Mouse (Mus musculus): Measurements from ENCODE around the gene Frs3. TPM values are rescaled to one million over a fixed set of nuclear protein-coding genes. Genes with fewer than 3 reads are reported as not detected.

Frs3 gene
- polyA plus RNA-seq, 1 experiment from 2014 or later = 6.8 TPM

GRCm38 (mm10) chr17:47712889-47713571 lies 24.2 kb downstream of the Frs3 start:
- Histone ChIP-seq H3K4me3 (replicated peaks; ENCODE audit: low read depth, low read length) (no peak overlapping the region), H3K4me1 (replicated peaks; ENCODE audit: insufficient read depth, low read length) (no peaks in the 10 kb centered on the region), H3K36me3 (ENCODE audit: insufficient read depth, low read length) (no peaks in the 10 kb centered on the region), H3K27ac (no peak overlapping the region), H3K27me3 (ENCODE audit: insufficient read depth, low read length) (no peaks in the 10 kb centered on the region), H3K9me3 (replicated peaks; ENCODE audit: low read length) (no peaks in the 10 kb centered on the region), H3K4me2 (ENCODE audit: low read length) (no peak overlapping the region), H3K9ac (ENCODE audit: low read depth, low read length) (no peak overlapping the region)
- TF ChIP-seq CTCF (IDR thresholded peaks at IDR 0.05; ENCODE audit: low read depth) = no peak
- WGBS = 55% methylated on average over 22 of the region's 22 CpGs
- ATAC-seq (replicated peaks; ENCODE audit: low FRiP score, low read depth) = no peak
- DNase-seq (ENCODE audit: low spot score) = no peak

DNA sequence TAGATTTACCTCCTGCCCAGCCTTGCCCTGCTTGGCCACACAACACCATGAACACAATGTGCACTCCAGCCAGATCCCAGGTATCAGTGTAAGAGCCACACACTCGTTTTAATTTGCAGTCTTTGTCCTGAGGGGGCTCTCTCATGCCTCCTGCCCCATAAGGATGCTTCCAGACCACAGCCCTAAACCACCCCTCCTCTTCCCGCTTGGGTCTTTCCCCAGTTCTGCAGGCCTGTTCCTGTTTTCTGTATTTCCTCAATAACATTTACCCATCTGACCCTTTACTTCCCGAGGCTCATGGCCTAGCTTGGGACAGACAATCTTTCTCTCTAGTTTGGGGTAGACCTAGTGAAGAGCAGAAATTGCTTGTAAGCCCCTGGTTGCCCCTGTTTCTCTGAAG lies 26.2 kb downstream of the Frs3 start:
- Histone ChIP-seq H3K4me1 (replicated peaks; ENCODE audit: insufficient read depth, low read length) (no peaks in the 10 kb centered on the region), H3K9ac (ENCODE audit: low read depth, low read length) (no peak overlapping the region), H3K4me3 (replicated peaks; ENCODE audit: low read depth, low read length) (no peak overlapping the region), H3K27ac (no peak overlapping the region), H3K27me3 (ENCODE audit: insufficient read depth, low read length) (no peaks in the 10 kb centered on the region), H3K4me2 (ENCODE audit: low read length) (no peak overlapping the region), H3K36me3 (ENCODE audit: insufficient read depth, low read length) (no peaks in the 10 kb centered on the region), H3K9me3 (replicated peaks; ENCODE audit: low read length) (no peaks in the 10 kb centered on the region)
- no peak for DNase-seq (ENCODE audit: low spot score)
- no peak for ATAC-seq (replicated peaks; ENCODE audit: low FRiP score, low read depth)
- 67% methylated on average over 3 of the region's 3 CpGs for WGBS
- no peak for TF ChIP-seq CTCF (IDR thresholded peaks at IDR 0.05; ENCODE audit: low read depth)

- Histone ChIP-seq H3K36me3 (ENCODE audit: insufficient read depth, low read length) (no peaks in the 10 kb centered on the region), H3K27ac (no peak overlapping the region), H3K4me3 (replicated peaks; ENCODE audit: low read depth, low read length) (no peak overlapping the region), H3K9me3 (replicated peaks; ENCODE audit: low read length) (no peaks in the 10 kb centered on the region), H3K27me3 (ENCODE audit: insufficient read depth, low read length) (no peaks in the 10 kb centered on the region), H3K4me1 (replicated peaks; ENCODE audit: insufficient read depth, low read length) (no peaks in the 10 kb centered on the region), H3K9ac (ENCODE audit: low read depth, low read length) (no peak overlapping the region), H3K4me2 (ENCODE audit: low read length) (no peak overlapping the region)
- 81% methylated on average over 4 of the region's 4 CpGs for WGBS
- TF ChIP-seq CTCF (IDR thresholded peaks at IDR 0.05; ENCODE audit: low read depth) = no peak
- no peak for ATAC-seq (replicated peaks; ENCODE audit: low FRiP score, low read depth)
- no peak for DNase-seq (ENCODE audit: low spot score)
Observed at GRCm38 (mm10) chr17:47721183-47721582, 32.4 kb downstream of the Frs3 start.

- 62% methylated on average over 11 of the region's 11 CpGs for WGBS
- Histone ChIP-seq H3K27me3 (ENCODE audit: insufficient read depth, low read length) (no peaks in the 10 kb centered on the region), H3K4me1 (replicated peaks; ENCODE audit: insufficient read depth, low read length) (no peaks in the 10 kb centered on the region), H3K27ac (no peak within 1 kb of the TSS), H3K4me3 (replicated peaks; ENCODE audit: low read depth, low read length) (no peak within 1 kb of the TSS), H3K9me3 (replicated peaks; ENCODE audit: low read length) (no peaks in the 10 kb centered on the region), H3K36me3 (ENCODE audit: insufficient read depth, low read length) (no peaks in the 10 kb centered on the region), H3K9ac (ENCODE audit: low read depth, low read length) (no peak within 1 kb of the TSS), H3K4me2 (ENCODE audit: low read length) (no peak within 1 kb of the TSS)
- ATAC-seq (replicated peaks; ENCODE audit: low FRiP score, low read depth) (no peak), DNase-seq (ENCODE audit: low spot score) (no peak)
- TF ChIP-seq CTCF (IDR thresholded peaks at IDR 0.05; ENCODE audit: low read depth) = no peak
Observed at GRCm38 (mm10) chr17:47726566-47726965, 37.7 kb downstream of the Frs3 start, which contains the start of gene Pgc. Gene Pgc (plus strand): TSS chr17:47726842.

DNA sequence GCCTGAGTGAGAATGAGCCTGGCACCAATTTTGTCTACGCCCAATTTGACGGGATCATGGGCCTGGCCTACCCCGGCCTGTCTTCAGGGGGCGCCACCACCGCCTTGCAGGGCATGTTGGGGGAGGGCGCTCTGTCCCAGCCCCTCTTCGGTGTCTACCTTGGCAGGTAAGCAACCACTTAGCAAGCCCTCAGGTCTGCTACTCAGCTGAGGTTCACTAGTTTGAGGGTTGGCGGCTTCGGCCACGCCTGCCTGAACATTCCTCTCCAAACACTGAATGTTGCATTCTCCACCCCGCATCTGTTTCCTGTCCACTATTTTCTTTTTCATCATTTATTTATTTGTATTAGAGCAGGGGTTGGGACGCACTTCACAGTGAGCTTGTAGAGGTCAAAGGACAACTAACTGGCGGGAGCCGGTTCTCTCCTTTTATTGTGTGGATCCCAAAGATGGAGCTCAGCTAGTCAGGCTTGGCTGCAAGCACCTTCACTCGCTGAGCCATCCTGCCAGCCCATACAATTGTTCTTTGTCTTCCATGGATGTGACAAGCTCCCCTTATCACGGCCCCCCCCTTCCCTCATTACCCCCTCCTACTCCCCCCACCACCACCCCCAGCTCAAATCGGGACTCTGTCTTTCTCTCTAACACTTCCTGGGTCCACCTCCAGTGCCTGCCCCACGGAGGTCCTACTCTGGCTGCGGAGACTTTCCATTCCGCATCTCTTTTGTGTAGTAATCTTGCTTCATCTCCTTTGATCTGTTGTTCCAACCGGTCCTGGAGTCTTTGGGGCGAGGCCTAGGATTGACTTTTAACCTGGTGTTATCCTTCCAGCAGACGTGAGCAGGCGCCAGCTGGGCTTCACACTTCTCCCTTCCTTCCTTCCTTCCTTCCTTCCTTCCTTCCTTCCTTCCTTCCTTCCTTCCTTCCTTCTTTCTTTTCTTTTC lies 42.1 kb downstream of the Frs3 start:
- peak; percentile 47 for TF ChIP-seq CTCF (IDR thresholded peaks at IDR 0.05; ENCODE audit: low read depth)
- peak; percentile 61 for DNase-seq (ENCODE audit: low spot score)

DNA sequence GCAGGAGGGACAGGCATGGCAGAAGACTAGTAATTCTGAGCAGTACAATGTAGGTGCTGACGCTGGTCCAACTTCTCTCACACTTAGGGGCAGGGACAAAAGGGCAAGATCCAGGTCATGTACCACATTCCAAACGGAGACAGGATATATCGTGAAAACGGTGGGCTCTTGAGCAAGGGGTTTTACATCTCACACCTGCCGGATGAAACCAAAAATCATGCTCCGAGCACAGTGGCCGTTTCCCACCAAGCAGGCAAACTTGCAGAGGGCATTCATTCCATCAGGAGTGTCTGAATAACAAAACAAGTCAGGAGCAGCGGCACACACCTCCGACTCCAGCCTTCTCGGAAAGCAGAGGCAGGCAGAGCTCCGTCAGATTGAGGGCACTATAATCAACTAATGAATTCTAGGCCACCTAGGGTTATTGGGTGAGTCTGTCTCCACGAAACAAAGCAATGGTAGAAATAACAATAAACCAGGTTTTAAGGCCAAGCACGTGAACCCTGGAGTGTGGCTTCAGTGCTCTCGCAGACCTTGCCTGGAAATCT lies 46.8 kb downstream of the Frs3 start:
- Histone ChIP-seq H3K27ac (no peak overlapping the region), H3K4me3 (replicated peaks; ENCODE audit: low read depth, low read length) (no peak overlapping the region), H3K9me3 (replicated peaks; ENCODE audit: low read length) (no peaks in the 10 kb centered on the region), H3K27me3 (ENCODE audit: insufficient read depth, low read length) (no peaks in the 10 kb centered on the region), H3K36me3 (ENCODE audit: insufficient read depth, low read length) (no peaks in the 10 kb centered on the region), H3K4me2 (ENCODE audit: low read length) (no peak overlapping the region), H3K9ac (ENCODE audit: low read depth, low read length) (no peak overlapping the region), H3K4me1 (replicated peaks; ENCODE audit: insufficient read depth, low read length) (peaks cover 13% of the 10 kb centered on the region)
- ATAC-seq (replicated peaks; ENCODE audit: low FRiP score, low read depth) = no peak
- no peak for TF ChIP-seq CTCF (IDR thresholded peaks at IDR 0.05; ENCODE audit: low read depth)
- 71% methylated on average over 14 of the region's 14 CpGs for WGBS
- DNase-seq (ENCODE audit: low spot score) = no peak

More for the DNA sequence above, 42.1 kb downstream of the Frs3 start:
- no peaks in the 10 kb centered on the region for H3K27me3 ChIP-seq (ENCODE audit: insufficient read depth, low read length)
- no peak overlapping the region for H3K4me3 ChIP-seq (replicated peaks; ENCODE audit: low read depth, low read length)
- no peak overlapping the region for H3K27ac ChIP-seq
- no peaks in the 10 kb centered on the region for H3K4me1 ChIP-seq (replicated peaks; ENCODE audit: insufficient read depth, low read length)
- 44% methylated on average over 24 of the region's 24 CpGs for WGBS
- H3K9ac ChIP-seq (ENCODE audit: low read depth, low read length) = no peak overlapping the region
- H3K9me3 ChIP-seq (replicated peaks; ENCODE audit: low read length) = no peaks in the 10 kb centered on the region
- no peaks in the 10 kb centered on the region for H3K36me3 ChIP-seq (ENCODE audit: insufficient read depth, low read length)
- no peak overlapping the region for H3K4me2 ChIP-seq (ENCODE audit: low read length)
- ATAC-seq (replicated peaks; ENCODE audit: low FRiP score, low read depth) = peak; percentile 60

Measured in kidney, postnatal 0 days (tissue).